Mouse (Mus musculus) forebrain, embryonic 15.5 days (tissue): ENCODE data around the gene Rufy1. TPM values are rescaled to one million over a fixed set of nuclear protein-coding genes. Genes with fewer than 3 reads are reported as not detected.

Experiments
- ATAC-seq: fragments of 200-750 bp; cut with Nextera tagmentation; replicated peaks from 2 replicates; pipeline ENCODE4 v1.8.0; 2017; ENCODE audit warnings: mild to moderate bottlenecking, moderate TSS enrichment, moderate library complexity
- H3K27ac ChIP-seq: fragments of 300-500 bp; sonication (generic); replicated peaks from 2 replicates; pipeline ENCODE4 v1.5.1; 2015; ENCODE audit warnings: mild to moderate bottlenecking, inconsistent platforms
- H3K27me3 ChIP-seq: fragments of 300-500 bp; sonication (generic); 2 replicates; pipeline ENCODE4 v1.6.1; 2015; ENCODE audit warnings: inconsistent platforms
- H3K36me3 ChIP-seq: fragments of 300-500 bp; sonication (generic); 2 replicates; pipeline ENCODE4 v1.6.1; 2015; ENCODE audit warnings: mild to moderate bottlenecking, inconsistent platforms
- H3K4me1 ChIP-seq: fragments of 300-500 bp; sonication (generic); 2 replicates; pipeline ENCODE4 v1.6.1; 2015; ENCODE audit warnings: inconsistent platforms
- H3K4me2 ChIP-seq: fragments of 300-500 bp; sonication (generic); replicated peaks from 2 replicates; pipeline ENCODE4 v1.6.1; 2015; ENCODE audit warnings: mild to moderate bottlenecking, inconsistent platforms
- H3K4me3 ChIP-seq: fragments of 300-500 bp; sonication (generic); 2 replicates; pipeline ENCODE4 v1.5.1; 2015; ENCODE audit warnings: mild to moderate bottlenecking, inconsistent platforms
- H3K9ac ChIP-seq: fragments of 300-500 bp; sonication (generic); replicated peaks from 2 replicates; pipeline ENCODE4 v1.6.1; 2015; ENCODE audit warnings: mild to moderate bottlenecking, inconsistent platforms
- H3K9me3 ChIP-seq: fragments of 300-500 bp; sonication (generic); 2 replicates; pipeline ENCODE4 v1.6.1; 2016; ENCODE audit warnings: inconsistent platforms
- WGBS: fragments of 180-500 bp; shearing (Covaris S2); methylation state at CpG from one replicate; pipeline ENCODE4 v1.1.7; 2015; ENCODE audit warnings: mixed read lengths; 5-methylcytosine and 5-hydroxymethylcytosine counted together
- polyA plus RNA-seq: library from polyadenylated mRNA; unstranded; fragments of >200 nt; fragmentation: Nextera tagmentation; extraction: Ambion mirVana; gene quantifications from 2 replicates; pipeline ENCODE4 v1.2.1, GENCODE M21; 2015

Gene Rufy1
- 29.5 and 30.0 TPM in 2 replicates for polyA plus RNA-seq

GRCm38 (mm10) chr11:50430277-50431133, at the start of gene Rufy1:
Rufy1 (minus strand) TSS chr11:50431125.
- Histone ChIP-seq H3K9ac (peak within 1 kb of the TSS; percentile 95), H3K4me3 (peak within 1 kb of the TSS; percentile 96), H3K36me3 (no peaks in the 10 kb centered on the region), H3K4me1 (peaks cover 15% of the 10 kb centered on the region), H3K4me2 (peak within 1 kb of the TSS; percentile 66), H3K9me3 (no peaks in the 10 kb centered on the region), H3K27me3 (no peaks in the 10 kb centered on the region), H3K27ac (peak within 1 kb of the TSS; percentile 96)
- under 1% methylated on average over 88 of the region's 90 CpGs for WGBS
- peak; percentile 87 for ATAC-seq

- H3K4me1 ChIP-seq = peaks cover 13% of the 10 kb centered on the region
- H3K4me3 ChIP-seq = no peak overlapping the region
- H3K9me3 ChIP-seq = no peaks in the 10 kb centered on the region
- WGBS = 93% methylated on average over 2 of the region's 2 CpGs
- H3K27ac ChIP-seq = no peak overlapping the region
- no peak for ATAC-seq
- no peaks in the 10 kb centered on the region for H3K36me3 ChIP-seq
- H3K9ac ChIP-seq = no peak overlapping the region
- no peaks in the 10 kb centered on the region for H3K27me3 ChIP-seq
- H3K4me2 ChIP-seq = no peak overlapping the region
These were observed 47.1 kb upstream of the Rufy1 start for GRCm38 (mm10) chr11:50478072-50478471.

DNA sequence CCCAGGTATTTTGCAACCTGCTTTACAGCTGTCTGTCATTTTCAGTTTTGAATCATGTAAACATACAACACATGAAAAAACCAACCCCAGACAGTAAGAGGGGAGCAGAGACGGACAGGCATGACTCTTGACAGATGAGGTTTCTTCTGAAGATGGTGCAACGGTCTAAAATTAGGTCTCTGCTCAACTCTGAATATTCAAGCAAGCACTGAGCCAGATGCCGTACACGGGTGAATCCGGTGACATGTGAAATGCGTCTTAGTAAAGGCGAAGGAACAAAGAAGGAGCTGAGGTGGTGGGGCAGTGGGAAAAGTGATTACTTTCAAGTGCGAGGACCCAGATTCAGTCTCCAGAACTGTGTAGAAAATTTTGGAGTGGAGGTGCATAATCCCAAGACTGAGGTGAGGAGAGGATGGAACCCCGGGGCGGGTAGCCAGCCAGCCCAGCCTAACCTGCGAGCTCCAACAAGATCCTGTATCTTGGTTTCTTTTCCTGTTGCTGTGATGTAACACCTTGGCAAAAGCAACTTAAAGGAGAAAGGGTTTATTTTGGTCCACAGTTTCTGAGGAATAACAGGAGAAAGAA, 46.7 kb upstream of the Rufy1 start:
- Histone ChIP-seq H3K4me1 (peaks cover 17% of the 10 kb centered on the region), H3K27me3 (no peaks in the 10 kb centered on the region), H3K4me2 (no peak overlapping the region), H3K36me3 (no peaks in the 10 kb centered on the region), H3K4me3 (no peak overlapping the region), H3K9ac (no peak overlapping the region), H3K9me3 (no peaks in the 10 kb centered on the region), H3K27ac (peak overlapping the region; percentile 38; the same call in 1 of the 2 replicates)
- 59% methylated on average over 11 of the region's 11 CpGs for WGBS
- peak; percentile 12; the same call in 1 of the 2 replicates for ATAC-seq

DNA sequence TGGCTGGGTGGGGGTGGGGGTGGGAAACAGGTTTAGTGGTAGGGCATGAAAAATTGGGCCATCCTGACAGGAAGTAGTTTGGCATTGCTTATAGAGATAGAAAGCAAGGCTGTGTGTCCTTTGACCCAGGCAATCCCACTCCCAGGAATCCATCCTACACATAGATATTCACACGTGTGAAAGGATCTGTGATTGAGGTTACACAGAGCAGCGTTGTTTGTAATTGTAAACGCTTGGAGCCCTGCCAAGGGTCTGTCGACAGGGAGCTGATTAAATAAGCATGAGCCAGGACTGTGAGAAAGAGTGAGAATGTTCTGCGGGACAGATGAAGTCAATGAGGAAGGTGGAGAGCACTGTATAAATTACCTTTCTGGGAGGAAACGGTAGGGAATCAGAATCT, 46.0 kb upstream of the Rufy1 start:
- no peaks in the 10 kb centered on the region for H3K36me3 ChIP-seq
- H3K4me2 ChIP-seq = no peak overlapping the region
- peak; percentile 90 for ATAC-seq

GRCm38 (mm10) chr11:50473933-50474332, 43.0 kb upstream of the Rufy1 start:
- Histone ChIP-seq H3K27ac (no peak overlapping the region), H3K9ac (no peak overlapping the region), H3K4me1 (peaks cover 18% of the 10 kb centered on the region), H3K4me2 (no peak overlapping the region), H3K9me3 (no peaks in the 10 kb centered on the region), H3K36me3 (no peaks in the 10 kb centered on the region), H3K27me3 (no peaks in the 10 kb centered on the region), H3K4me3 (no peak overlapping the region)
- 93% methylated on average over 1 of the region's 1 CpGs for WGBS
- ATAC-seq = no peak

More for the DNA sequence above, 46.0 kb upstream of the Rufy1 start:
- Histone ChIP-seq H3K4me3 (no peak overlapping the region), H3K4me1 (peaks cover 18% of the 10 kb centered on the region), H3K27ac (peak overlapping the region; percentile 38; the same call in 1 of the 2 replicates), H3K9ac (no peak overlapping the region), H3K9me3 (no peaks in the 10 kb centered on the region), H3K27me3 (no peaks in the 10 kb centered on the region)
- 5% methylated on average over 6 of the region's 6 CpGs for WGBS

- Histone ChIP-seq H3K27ac (peak overlapping the region; percentile 75), H3K9me3 (no peaks in the 10 kb centered on the region), H3K9ac (no peak overlapping the region)
These were observed 41.4 kb upstream of the Rufy1 start for GRCm38 (mm10) chr11:50472161-50472939.

DNA sequence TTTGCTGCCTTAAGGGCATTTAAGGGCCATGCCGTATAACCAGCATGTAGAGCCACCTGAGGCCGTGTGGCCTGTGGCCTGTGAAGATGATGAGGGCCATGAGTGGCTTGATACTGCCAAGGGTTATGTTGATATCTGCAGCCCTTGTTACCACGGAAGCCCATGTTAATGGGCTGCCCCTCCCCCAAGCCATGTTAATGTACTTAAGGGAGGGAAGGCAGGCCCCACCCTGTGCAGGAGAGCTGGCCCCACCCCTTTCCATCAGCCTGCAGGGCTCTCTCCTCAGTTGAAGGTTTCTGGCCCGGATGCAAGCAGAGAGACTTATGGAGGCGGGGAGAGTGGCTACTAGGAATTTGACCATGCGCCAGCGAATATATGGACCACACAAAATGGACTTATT, 30.6 kb upstream of the Rufy1 start:
- Histone ChIP-seq H3K9ac (no peak overlapping the region), H3K4me1 (peaks cover 10% of the 10 kb centered on the region), H3K4me3 (no peak overlapping the region), H3K27ac (no peak overlapping the region), H3K36me3 (no peaks in the 10 kb centered on the region), H3K4me2 (no peak overlapping the region), H3K9me3 (no peaks in the 10 kb centered on the region), H3K27me3 (no peaks in the 10 kb centered on the region)
- ATAC-seq = no peak
- 81% methylated on average over 7 of the region's 7 CpGs for WGBS

More at GRCm38 (mm10) chr11:50472161-50472939, 41.4 kb upstream of the Rufy1 start:
- no peak overlapping the region for H3K4me3 ChIP-seq
- no peaks in the 10 kb centered on the region for H3K27me3 ChIP-seq
- H3K36me3 ChIP-seq = no peaks in the 10 kb centered on the region
- WGBS = 62% methylated on average over 11 of the region's 11 CpGs
- no peak overlapping the region for H3K4me2 ChIP-seq
- H3K4me1 ChIP-seq = peaks cover 14% of the 10 kb centered on the region
- ATAC-seq = peak; percentile 66; the same call in 1 of the 2 replicates

DNA sequence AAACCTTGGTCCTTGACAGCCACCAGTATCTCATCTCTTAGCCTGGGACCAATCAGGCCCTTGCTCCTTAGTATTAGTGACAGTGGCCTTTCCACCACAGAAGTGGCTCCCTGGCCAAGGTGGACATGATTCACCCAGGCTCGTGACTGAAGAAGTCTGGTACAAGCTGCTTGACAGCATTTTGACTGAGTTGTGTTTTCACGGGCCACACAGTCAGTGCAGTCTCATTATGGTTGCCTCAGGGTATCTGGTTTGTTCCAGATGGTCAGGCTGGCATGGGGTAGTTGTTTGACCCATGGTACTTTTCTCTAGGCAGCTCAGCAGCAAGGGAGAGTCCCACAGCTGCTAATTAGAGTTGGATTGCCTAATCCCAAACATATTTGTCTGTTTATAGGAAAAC, 28.3 kb upstream of the Rufy1 start:
- Histone ChIP-seq H3K4me1 (peaks cover 18% of the 10 kb centered on the region), H3K9me3 (no peaks in the 10 kb centered on the region), H3K4me3 (no peak overlapping the region), H3K4me2 (no peak overlapping the region), H3K9ac (no peak overlapping the region), H3K27ac (no peak overlapping the region), H3K27me3 (no peaks in the 10 kb centered on the region), H3K36me3 (no peaks in the 10 kb centered on the region)
- WGBS = 64% methylated on average over 2 of the region's 2 CpGs
- ATAC-seq = no peak

DNA sequence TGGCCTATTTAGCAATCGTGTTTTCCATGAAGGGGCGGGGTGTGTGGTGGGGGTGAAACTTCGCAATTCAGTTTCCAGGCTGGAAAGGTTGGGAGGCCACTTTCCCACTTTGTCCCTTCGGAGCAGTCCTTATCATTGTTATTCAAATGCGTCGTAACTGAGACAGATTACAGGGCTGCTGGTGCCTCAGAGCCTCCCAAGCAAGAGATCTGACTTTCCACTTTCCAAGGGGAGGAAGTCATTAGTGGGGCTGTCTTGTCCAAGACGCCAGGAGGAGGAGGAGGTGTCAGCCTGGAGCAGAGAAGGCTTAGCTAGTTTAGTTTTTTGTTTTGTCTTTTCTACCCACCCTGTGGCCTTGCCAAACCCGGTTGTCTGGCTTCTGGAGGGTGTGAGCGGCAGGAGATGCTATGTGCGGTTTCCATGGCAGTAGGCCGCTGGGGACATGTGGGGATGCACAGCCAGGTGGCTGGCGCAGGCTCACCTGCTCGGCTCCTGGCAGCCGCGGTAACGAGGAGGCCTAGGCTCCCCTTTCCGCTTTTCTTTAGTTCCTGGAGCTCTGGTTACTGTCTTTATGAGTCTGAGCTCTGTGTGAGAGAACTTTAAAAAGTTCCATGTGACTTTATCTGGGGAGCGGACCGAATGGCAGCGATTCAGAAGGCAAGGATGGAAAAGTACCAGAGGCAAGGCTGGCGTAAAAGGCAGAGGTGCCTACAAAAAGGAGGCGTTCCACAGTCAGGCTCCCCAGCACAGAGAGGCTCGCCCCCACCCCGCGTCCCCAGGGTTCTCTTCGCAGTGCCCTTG, 26.4 kb upstream of the Rufy1 start:
- Histone ChIP-seq H3K9me3 (no peaks in the 10 kb centered on the region), H3K27ac (peak overlapping the region; percentile 62), H3K4me1 (peaks cover 19% of the 10 kb centered on the region), H3K36me3 (no peaks in the 10 kb centered on the region), H3K27me3 (no peaks in the 10 kb centered on the region), H3K4me2 (peak overlapping the region; percentile 29), H3K4me3 (no peak overlapping the region), H3K9ac (0 out of 2 replicates have a peak overlapping the region, but pooled peaks have one; percentile 13)
- ATAC-seq = peak; percentile 57
- WGBS = 3% methylated on average over 26 of the region's 26 CpGs

GRCm38 (mm10) chr11:50456455-50456854, 25.5 kb upstream of the Rufy1 start:
- Histone ChIP-seq H3K27me3 (no peaks in the 10 kb centered on the region), H3K36me3 (no peaks in the 10 kb centered on the region), H3K27ac (peak overlapping the region; percentile 62), H3K4me2 (no peak overlapping the region; the same call in 1 of the 2 replicates), H3K9me3 (no peaks in the 10 kb centered on the region), H3K9ac (no peak overlapping the region), H3K4me3 (no peak overlapping the region), H3K4me1 (peaks cover 19% of the 10 kb centered on the region)
- 27% methylated on average over 7 of the region's 7 CpGs for WGBS
- peak; percentile 77 for ATAC-seq

GRCm38 (mm10) chr11:50454934-50455333, 24.0 kb upstream of the Rufy1 start:
- Histone ChIP-seq H3K27ac (no peak overlapping the region), H3K9me3 (no peaks in the 10 kb centered on the region), H3K4me3 (no peak overlapping the region), H3K4me2 (no peak overlapping the region), H3K36me3 (no peaks in the 10 kb centered on the region), H3K4me1 (peaks cover 19% of the 10 kb centered on the region), H3K27me3 (no peaks in the 10 kb centered on the region), H3K9ac (no peak overlapping the region)
- no peak for ATAC-seq
- 35% methylated on average over 6 of the region's 6 CpGs for WGBS
